Mouse (Mus musculus): Measurements from ENCODE around the gene Acad9.

DNA sequence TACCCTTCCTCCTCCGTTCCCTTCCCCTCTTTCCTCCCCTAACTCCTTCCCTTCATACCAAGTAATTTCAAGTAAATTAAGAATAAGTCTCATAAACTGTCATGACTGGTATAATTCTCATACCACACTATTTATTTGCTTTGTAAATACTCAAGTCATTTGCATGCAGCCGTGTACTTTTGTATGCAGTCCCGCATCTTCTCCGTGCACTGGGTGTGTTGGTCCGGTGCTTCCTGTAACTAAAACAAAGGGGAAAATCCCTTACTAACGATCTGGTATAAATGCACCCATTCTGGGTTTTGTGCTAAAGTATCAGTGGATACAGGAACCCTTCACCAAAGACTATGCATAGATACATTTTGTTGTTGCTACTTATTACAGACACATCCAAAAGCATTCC is 40.0 kb upstream of the Acad9 start:
- TF ChIP-seq POLR2A (IDR thresholded peaks at IDR 0.05; ENCODE audit: control insufficient read depth in 1 of 2, insufficient read depth in 1 of 2, low read depth in 1 of 2, low read length in 2 of 2, poor library complexity in 1 of 2) (no peak), MAZ (IDR thresholded peaks at IDR 0.05; ENCODE audit: low read depth, low read length) (no peak), MAFK (IDR thresholded peaks at IDR 0.05; ENCODE audit: borderline replicate concordance, low read depth, low read length) (no peak), CTCF (IDR thresholded peaks at IDR 0.05 in 2 of 3, conservative IDR thresholded peaks at IDR 0.05 in 1 of 3; ENCODE audit: control insufficient read depth in 1 of 3, insufficient read depth in 1 of 3, low read depth in 2 of 3, low read length in 3 of 3, poor library complexity in 1 of 3, severe bottlenecking in 1 of 3) (no peak), ZKSCAN1 (IDR thresholded peaks at IDR 0.05; ENCODE audit: low read depth, low read length) (no peak), CHD2 (IDR thresholded peaks at IDR 0.05; ENCODE audit: low read length) (no peak)
